Mouse (Mus musculus) olfactory bulb, adult 2 months (tissue): ENCODE data around the gene Ankle1.

ENCODE experiments used
- CTCF ChIP-seq: fragments of 200-500 bp; IDR thresholded peaks from 2 replicates; pipeline ENCODE4 v1.5.1; 2012; ENCODE audit warnings: low read depth, mild to moderate bottlenecking, low read length, moderate library complexity; ENCODE audit not compliant: insufficient read depth
- POLR2A ChIP-seq: fragments of 200-500 bp; IDR thresholded peaks from 2 replicates; pipeline ENCODE4 v1.6.1; 2012; ENCODE audit warnings: mild to moderate bottlenecking, low read depth, low read length, moderate library complexity; ENCODE audit not compliant: insufficient read depth

DNA sequence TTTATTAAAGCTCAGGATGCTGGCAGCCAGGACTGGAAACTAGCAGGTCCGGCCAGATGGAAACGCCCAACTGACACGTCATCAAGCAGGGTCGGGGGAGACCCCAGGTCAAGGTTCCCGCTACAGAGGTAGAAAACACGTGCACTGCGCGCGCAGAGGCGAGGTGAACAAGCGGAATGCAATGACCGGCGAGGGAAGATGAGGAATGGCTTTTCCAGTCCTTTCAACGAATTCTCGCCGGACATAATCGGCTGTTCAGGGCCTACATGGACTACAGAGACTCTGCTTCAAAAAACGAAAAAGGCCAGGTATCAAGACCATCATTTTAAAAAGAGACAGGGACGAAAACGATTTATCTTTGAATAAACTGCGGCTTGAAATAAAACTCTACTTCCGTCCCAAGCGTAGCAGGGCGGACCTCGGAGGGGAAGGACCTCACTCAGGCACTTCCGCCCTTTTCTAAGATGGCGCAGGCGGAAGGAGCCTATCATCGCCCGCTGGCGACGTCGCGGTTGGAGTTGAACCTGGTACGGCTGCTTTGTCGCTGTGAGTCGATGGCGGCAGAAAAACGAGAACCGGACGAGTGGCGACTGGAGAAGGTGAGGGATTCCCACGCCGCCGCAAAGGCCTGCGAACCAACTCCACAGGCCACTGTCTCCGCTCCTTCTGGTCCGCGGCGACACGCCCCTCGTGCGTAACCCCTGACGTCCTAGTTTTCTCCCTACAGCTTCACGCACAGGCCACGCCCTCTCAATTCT, 38.9 kb upstream of the Ankle1 start, which contains the start of gene Use1:
- peak; percentile 81; the same call in 1 of the 2 replicates for TF ChIP-seq POLR2A
- no peak for TF ChIP-seq CTCF
